Mouse (Mus musculus): ENCODE measurements around the gene Kcnn3. TPM values are rescaled to one million over a fixed set of nuclear protein-coding genes. Genes with fewer than 3 reads are reported as not detected.

Kcnn3 gene
- polyA plus RNA-seq, 1 experiment: 1.3 TPM

- 84% methylated on average over 6 of the region's 6 CpGs for WGBS
- Histone ChIP-seq H3K36me3 (ENCODE audit: control insufficient read depth, insufficient read depth, low read length) (no peaks in the 10 kb centered on the region), H3K27me3 (replicated peaks; ENCODE audit: control insufficient read depth, insufficient read depth, low read length) (no peaks in the 10 kb centered on the region), H3K27ac (ENCODE audit: insufficient read depth, low read depth, low read length) (no peak overlapping the region), H3K4me1 (ENCODE audit: control insufficient read depth, insufficient read depth, low read length) (no peaks in the 10 kb centered on the region), H3K4me3 (ENCODE audit: insufficient read depth, low read depth, low read length) (no peak overlapping the region)
- no peak for DNase-seq
- TF ChIP-seq POLR2A (IDR thresholded peaks at IDR 0.05; ENCODE audit: low read depth, low read length) (no peak), CTCF (conservative IDR thresholded peaks at IDR 0.05; ENCODE audit: insufficient read depth, insufficient read length, low read depth, low read length) (no peak)
These were observed 41.4 kb downstream of the Kcnn3 start for GRCm38 (mm10) chr3:89561386-89561785.

GRCm38 (mm10) chr3:89565371-89565770, 45.4 kb downstream of the Kcnn3 start:
- Histone ChIP-seq H3K4me1 (ENCODE audit: control insufficient read depth, insufficient read depth, low read length) (no peaks in the 10 kb centered on the region), H3K27ac (ENCODE audit: insufficient read depth, low read depth, low read length) (no peak overlapping the region), H3K4me3 (ENCODE audit: insufficient read depth, low read depth, low read length) (no peak overlapping the region), H3K27me3 (replicated peaks; ENCODE audit: control insufficient read depth, insufficient read depth, low read length) (no peaks in the 10 kb centered on the region), H3K36me3 (ENCODE audit: control insufficient read depth, insufficient read depth, low read length) (no peaks in the 10 kb centered on the region)
- DNase-seq: no peak
- TF ChIP-seq CTCF (conservative IDR thresholded peaks at IDR 0.05; ENCODE audit: insufficient read depth, insufficient read length, low read depth, low read length) (no peak), POLR2A (IDR thresholded peaks at IDR 0.05; ENCODE audit: low read depth, low read length) (no peak)
- 57% methylated on average over 5 of the region's 5 CpGs for WGBS

GRCm38 (mm10) chr3:89569058-89569457, 49.1 kb downstream of the Kcnn3 start:
- no peak for DNase-seq
- 96% methylated on average over 1 of the region's 1 CpGs for WGBS
- Histone ChIP-seq H3K27me3 (replicated peaks; ENCODE audit: control insufficient read depth, insufficient read depth, low read length) (no peaks in the 10 kb centered on the region), H3K36me3 (ENCODE audit: control insufficient read depth, insufficient read depth, low read length) (no peaks in the 10 kb centered on the region), H3K27ac (ENCODE audit: insufficient read depth, low read depth, low read length) (no peak overlapping the region), H3K4me1 (ENCODE audit: control insufficient read depth, insufficient read depth, low read length) (no peaks in the 10 kb centered on the region), H3K4me3 (ENCODE audit: insufficient read depth, low read depth, low read length) (no peak overlapping the region)
- TF ChIP-seq CTCF (conservative IDR thresholded peaks at IDR 0.05; ENCODE audit: insufficient read depth, insufficient read length, low read depth, low read length) (no peak), POLR2A (IDR thresholded peaks at IDR 0.05; ENCODE audit: low read depth, low read length) (no peak)

DNA sequence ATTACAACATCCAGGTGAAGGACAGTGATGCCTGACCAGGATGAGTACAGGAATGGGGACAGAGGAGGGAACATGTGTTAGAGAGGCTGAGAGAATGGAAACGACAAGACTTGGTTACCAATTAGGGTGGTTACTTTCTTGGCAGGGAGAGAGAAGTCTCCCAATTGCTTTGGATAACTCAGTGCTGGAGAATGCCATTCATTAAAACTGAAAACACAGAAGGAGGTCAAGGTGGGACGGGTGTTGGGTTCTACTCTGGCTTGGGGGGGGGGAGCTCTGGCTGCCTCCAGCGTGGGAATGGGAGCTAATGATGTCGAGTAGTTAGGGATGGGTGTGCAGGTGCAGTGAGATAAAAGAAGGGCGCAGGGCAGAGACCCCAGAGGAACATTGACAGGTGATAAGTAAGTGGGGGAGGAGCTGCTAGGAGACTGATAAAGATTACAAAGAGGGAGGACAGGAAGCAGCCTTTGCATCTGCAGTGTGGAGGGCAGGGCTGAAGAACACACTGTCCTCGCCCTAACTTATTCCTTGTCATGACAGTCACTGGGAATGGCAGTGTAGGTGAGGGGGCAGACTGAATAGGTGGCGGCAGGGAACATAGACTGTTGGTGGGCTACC, 49.9 kb downstream of the Kcnn3 start:
- TF ChIP-seq POLR2A (IDR thresholded peaks at IDR 0.05; ENCODE audit: low read depth, low read length) (no peak), CTCF (conservative IDR thresholded peaks at IDR 0.05; ENCODE audit: insufficient read depth, insufficient read length, low read depth, low read length) (no peak)
- 63% methylated on average over 7 of the region's 7 CpGs for WGBS

DNA sequence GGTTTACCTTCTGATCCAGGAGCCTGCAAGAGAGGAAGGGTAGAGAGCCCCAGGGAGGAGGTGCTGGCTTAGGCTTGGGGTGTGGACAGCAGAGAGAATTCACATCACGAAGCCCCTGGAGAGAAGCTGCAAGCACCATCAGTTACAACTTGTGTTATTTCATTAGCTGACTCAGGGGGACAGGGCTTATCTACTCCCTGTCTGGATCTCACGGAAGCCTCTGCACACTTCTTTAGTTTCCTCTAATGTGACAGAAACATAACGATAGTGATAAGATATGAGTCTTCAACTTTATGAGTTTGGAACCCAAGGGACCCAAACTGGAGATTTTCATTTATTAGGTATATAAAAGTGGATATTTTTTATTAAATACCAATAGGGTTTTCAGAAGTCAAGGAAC, 50.4 kb downstream of the Kcnn3 start:
- H3K4me1 ChIP-seq (ENCODE audit: control insufficient read depth, insufficient read depth, low read length): no peaks in the 10 kb centered on the region
- H3K27ac ChIP-seq (ENCODE audit: insufficient read depth, low read depth, low read length): no peak overlapping the region
- TF ChIP-seq POLR2A (IDR thresholded peaks at IDR 0.05; ENCODE audit: low read depth, low read length) (no peak), CTCF (conservative IDR thresholded peaks at IDR 0.05; ENCODE audit: insufficient read depth, insufficient read length, low read depth, low read length) (no peak)
- WGBS: 56% methylated on average over 3 of the region's 3 CpGs
- no peak overlapping the region for H3K4me3 ChIP-seq (ENCODE audit: insufficient read depth, low read depth, low read length)
- no peak for DNase-seq
- H3K27me3 ChIP-seq (replicated peaks; ENCODE audit: control insufficient read depth, insufficient read depth, low read length): no peaks in the 10 kb centered on the region
- H3K36me3 ChIP-seq (ENCODE audit: control insufficient read depth, insufficient read depth, low read length): no peaks in the 10 kb centered on the region

More for the DNA sequence above, 49.9 kb downstream of the Kcnn3 start:
- no peak for DNase-seq
- Histone ChIP-seq H3K4me1 (ENCODE audit: control insufficient read depth, insufficient read depth, low read length) (no peaks in the 10 kb centered on the region), H3K27ac (ENCODE audit: insufficient read depth, low read depth, low read length) (no peak overlapping the region), H3K27me3 (replicated peaks; ENCODE audit: control insufficient read depth, insufficient read depth, low read length) (no peaks in the 10 kb centered on the region), H3K4me3 (ENCODE audit: insufficient read depth, low read depth, low read length) (no peak overlapping the region), H3K36me3 (ENCODE audit: control insufficient read depth, insufficient read depth, low read length) (no peaks in the 10 kb centered on the region)

DNA sequence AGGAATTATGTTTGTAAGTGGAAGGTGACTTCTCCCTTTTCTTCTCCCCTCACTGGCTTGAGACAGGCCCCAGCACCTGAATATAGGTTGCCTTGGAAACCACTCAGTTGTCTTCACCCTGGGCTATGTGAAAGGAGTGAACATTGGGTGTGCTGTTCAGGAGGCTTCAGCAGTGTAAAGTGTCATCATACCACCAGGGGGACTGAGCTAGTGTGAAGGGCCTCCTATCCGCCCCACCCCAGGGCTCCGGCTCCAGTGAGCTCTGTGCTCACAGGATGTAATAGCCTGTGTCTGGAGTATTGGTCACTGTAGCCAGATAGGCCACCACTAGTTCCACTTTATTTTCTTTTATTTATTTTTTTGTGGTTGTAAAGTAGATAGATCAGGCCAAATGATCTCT, 54.3 kb downstream of the Kcnn3 start:
- H3K4me1 ChIP-seq (ENCODE audit: control insufficient read depth, insufficient read depth, low read length): no peaks in the 10 kb centered on the region
- no peaks in the 10 kb centered on the region for H3K36me3 ChIP-seq (ENCODE audit: control insufficient read depth, insufficient read depth, low read length)
- 55% methylated on average over 2 of the region's 2 CpGs for WGBS
- H3K27me3 ChIP-seq (replicated peaks; ENCODE audit: control insufficient read depth, insufficient read depth, low read length): no peaks in the 10 kb centered on the region
- H3K4me3 ChIP-seq (ENCODE audit: insufficient read depth, low read depth, low read length): no peak overlapping the region
- TF ChIP-seq CTCF (conservative IDR thresholded peaks at IDR 0.05; ENCODE audit: insufficient read depth, insufficient read length, low read depth, low read length): 0 out of 2 replicates have a peak, but pooled peaks have one; percentile 13
- TF ChIP-seq POLR2A (IDR thresholded peaks at IDR 0.05; ENCODE audit: low read depth, low read length): no peak
- DNase-seq: no peak
- H3K27ac ChIP-seq (ENCODE audit: insufficient read depth, low read depth, low read length): no peak overlapping the region

DNA sequence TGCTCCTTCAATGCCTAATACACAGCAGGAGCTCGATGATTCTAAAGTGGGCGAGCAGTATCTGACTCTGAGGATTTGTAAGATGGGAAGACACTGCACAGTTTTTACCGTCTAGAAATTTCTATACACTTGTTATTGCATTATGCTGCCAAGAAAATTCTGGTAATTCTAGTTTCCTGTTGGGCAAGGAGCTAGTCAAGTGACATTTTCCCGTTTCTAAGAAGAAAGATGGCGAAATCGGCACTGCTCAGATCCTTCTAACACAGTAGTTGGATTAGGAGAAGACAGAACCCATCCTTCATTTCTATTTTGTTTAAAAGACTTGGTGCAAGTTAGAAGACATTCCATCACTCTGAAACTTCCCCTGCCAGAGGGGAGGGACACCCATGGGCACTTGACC, 56.4 kb downstream of the Kcnn3 start:
- no peak overlapping the region for H3K27ac ChIP-seq (ENCODE audit: insufficient read depth, low read depth, low read length)
- TF ChIP-seq POLR2A (IDR thresholded peaks at IDR 0.05; ENCODE audit: low read depth, low read length) (no peak), CTCF (conservative IDR thresholded peaks at IDR 0.05; ENCODE audit: insufficient read depth, insufficient read length, low read depth, low read length) (no peak)
- 90% methylated on average over 6 of the region's 6 CpGs for WGBS
- H3K4me3 ChIP-seq (ENCODE audit: insufficient read depth, low read depth, low read length): no peak overlapping the region
- H3K27me3 ChIP-seq (replicated peaks; ENCODE audit: control insufficient read depth, insufficient read depth, low read length): no peaks in the 10 kb centered on the region
- H3K36me3 ChIP-seq (ENCODE audit: control insufficient read depth, insufficient read depth, low read length): no peaks in the 10 kb centered on the region
- no peaks in the 10 kb centered on the region for H3K4me1 ChIP-seq (ENCODE audit: control insufficient read depth, insufficient read depth, low read length)
- no peak for DNase-seq

Measured in kidney, adult 2 months (tissue).